Mouse (Mus musculus) forebrain, postnatal 0 days (tissue): ENCODE data around the gene Gp1bb. TPM values are rescaled to one million over a fixed set of nuclear protein-coding genes. Genes with fewer than 3 reads are reported as not detected.
A peak's percentile ranks its signal among the peaks of the same experiment; 100 is the strongest.

Experiments used
- ATAC-seq: fragments of 200-750 bp; cut with Nextera tagmentation; 2 replicates; pipeline ENCODE4 v1.8.0; 2017; ENCODE audit warnings: mild to moderate bottlenecking, moderate library complexity
- DNase-seq: peaks from one replicate; pipeline ENCODE4 v3.0.0-alpha.2; 2015
- H3K27ac ChIP-seq: fragments of 300-500 bp; sonication (generic); 2 replicates; pipeline ENCODE4 v1.5.1; 2014; ENCODE audit warnings: low read depth, mild to moderate bottlenecking, antibody characterized with exemption, low read length, moderate library complexity, mixed read lengths
- H3K27me3 ChIP-seq: fragments of 300-500 bp; sonication (generic); 2 replicates; pipeline ENCODE4 v1.6.1; 2014; ENCODE audit warnings: mild to moderate bottlenecking, low read length, mixed read lengths; ENCODE audit not compliant: insufficient read depth
- H3K36me3 ChIP-seq: fragments of 300-500 bp; sonication (generic); 2 replicates; pipeline ENCODE4 v1.6.1; 2014; ENCODE audit warnings: mild to moderate bottlenecking, moderate library complexity; ENCODE audit not compliant: insufficient read depth
- H3K4me1 ChIP-seq: fragments of 300-500 bp; sonication (generic); 2 replicates; pipeline ENCODE4 v1.6.1; 2014; ENCODE audit warnings: antibody characterized with exemption; ENCODE audit not compliant: insufficient read depth
- H3K4me2 ChIP-seq: fragments of 300-500 bp; sonication (generic); 2 replicates; pipeline ENCODE4 v1.6.1; 2014; ENCODE audit warnings: low read depth, mild to moderate bottlenecking, moderate library complexity
- H3K4me3 ChIP-seq: fragments of 300-500 bp; sonication (generic); 2 replicates; pipeline ENCODE4 v1.5.1; 2014; ENCODE audit warnings: low read depth, low read length, mixed read lengths
- H3K9ac ChIP-seq: fragments of 300-500 bp; sonication (generic); 2 replicates; pipeline ENCODE4 v1.6.1; 2014; ENCODE audit warnings: mild to moderate bottlenecking
- H3K9me3 ChIP-seq: fragments of 300-500 bp; sonication (generic); 2 replicates; pipeline ENCODE4 v1.6.1; 2016; ENCODE audit warnings: low read length
- CTCF ChIP-seq: sonication (generic); IDR thresholded peaks from 2 replicates; pipeline ENCODE4 v1.5.1; 2016; ENCODE audit warnings: antibody characterized with exemption, control low read depth, low read depth
- WGBS: fragments of 180-500 bp; shearing (Covaris S2); extraction: QIAGEN DNeasy Blood & Tissue Kit; methylation state at CpG from one replicate; pipeline ENCODE4 v1.1.7; 2014; 5-methylcytosine and 5-hydroxymethylcytosine counted together
- polyA plus RNA-seq: library from polyadenylated mRNA; unstranded; fragments of >200 nt; fragmentation: Nextera tagmentation; extraction: Ambion mirVana; gene quantifications from 2 replicates; pipeline ENCODE4 v1.2.1, GENCODE M21; 2015
- total RNA-seq: library from RNA; depleted of rRNA; stranded (reverse); fragments of >200 nt; gene quantifications from 2 replicates; pipeline ENCODE4 v1.2.3, GENCODE M21; 2014; rRNA removed

The Gp1bb gene
- total RNA-seq = 34.1 and 34.2 TPM in 2 replicates
- polyA plus RNA-seq = 9.4 and 11.4 TPM in 2 replicates

GRCm38 (mm10) chr16:18622019-18622418, at the start of gene Gp1bb:
Gene Gp1bb, minus strand, starts transcription at chr16:18622403.
- H3K9ac ChIP-seq = no peak within 1 kb of the TSS
- no peak for ATAC-seq
- H3K4me2 ChIP-seq = peak within 1 kb of the TSS; percentile 67
- no peak within 1 kb of the TSS for H3K27ac ChIP-seq
- peak within 1 kb of the TSS; percentile 32 for H3K4me3 ChIP-seq
- peaks cover 44% of the 10 kb centered on the region for H3K36me3 ChIP-seq
- DNase-seq = no peak
- H3K27me3 ChIP-seq = peaks cover 22% of the 10 kb centered on the region
- peaks cover 6% of the 10 kb centered on the region; the same call in 1 of the 2 replicates for H3K4me1 ChIP-seq
- 0 out of 2 replicates have a peak, but pooled peaks have one; percentile 7 for TF ChIP-seq CTCF
- WGBS = 35% methylated on average over 17 of the region's 17 CpGs
- H3K9me3 ChIP-seq = no peaks in the 10 kb centered on the region

GRCm38 (mm10) chr16:18669914-18670313, 47.7 kb upstream of the Gp1bb start:
- no peak for TF ChIP-seq CTCF
- no peak overlapping the region for H3K9ac ChIP-seq
- WGBS = 73% methylated on average over 6 of the region's 6 CpGs

DNA sequence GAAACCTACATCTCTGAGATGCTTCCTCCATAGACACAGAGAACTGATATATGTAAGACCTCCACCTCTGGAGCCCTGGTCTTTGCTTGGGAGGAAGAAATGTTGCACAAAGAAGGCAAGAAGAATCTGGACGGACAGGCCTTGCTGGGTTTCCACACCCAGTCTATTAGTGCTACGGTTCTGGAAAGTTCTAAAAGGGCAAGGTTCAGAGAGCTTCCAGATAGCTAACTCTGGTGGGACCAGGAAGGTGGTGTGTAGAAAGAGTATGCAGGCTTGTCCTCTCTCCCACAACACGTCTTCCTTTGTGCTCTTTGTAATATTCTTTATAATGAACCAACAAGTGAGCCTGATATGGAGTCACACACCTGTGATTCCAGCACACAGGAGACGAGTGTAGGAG, 36.4 kb upstream of the Gp1bb start:
- H3K4me2 ChIP-seq = no peak overlapping the region
- H3K36me3 ChIP-seq = no peaks in the 10 kb centered on the region
- H3K27ac ChIP-seq = no peak overlapping the region
- no peak for DNase-seq
- WGBS = 82% methylated on average over 4 of the region's 4 CpGs
- H3K4me3 ChIP-seq = no peak overlapping the region
- no peak overlapping the region for H3K9ac ChIP-seq
- no peaks in the 10 kb centered on the region for H3K9me3 ChIP-seq
- no peak for ATAC-seq
- TF ChIP-seq CTCF = no peak
- H3K4me1 ChIP-seq = no peaks in the 10 kb centered on the region
- no peaks in the 10 kb centered on the region for H3K27me3 ChIP-seq

More at GRCm38 (mm10) chr16:18669914-18670313, 47.7 kb upstream of the Gp1bb start:
- no peak for DNase-seq
- ATAC-seq = no peak
- Histone ChIP-seq H3K9me3 (no peaks in the 10 kb centered on the region), H3K27me3 (no peaks in the 10 kb centered on the region), H3K4me1 (no peaks in the 10 kb centered on the region), H3K36me3 (no peaks in the 10 kb centered on the region), H3K4me3 (no peak overlapping the region), H3K27ac (no peak overlapping the region), H3K4me2 (no peak overlapping the region)

- H3K9me3 ChIP-seq = no peaks in the 10 kb centered on the region
- no peak overlapping the region for H3K4me2 ChIP-seq
- H3K27me3 ChIP-seq = no peaks in the 10 kb centered on the region
- no peak overlapping the region for H3K4me3 ChIP-seq
- TF ChIP-seq CTCF = no peak
- H3K9ac ChIP-seq = no peak overlapping the region
- no peaks in the 10 kb centered on the region for H3K36me3 ChIP-seq
- 64% methylated on average over 5 of the region's 5 CpGs for WGBS
- ATAC-seq = no peak
- H3K27ac ChIP-seq = no peak overlapping the region
- no peaks in the 10 kb centered on the region for H3K4me1 ChIP-seq
- DNase-seq = no peak
These were observed 33.3 kb upstream of the Gp1bb start for GRCm38 (mm10) chr16:18655372-18656098.

- no peak overlapping the region for H3K9ac ChIP-seq
- no peak for ATAC-seq
- no peak overlapping the region for H3K4me2 ChIP-seq
- no peak overlapping the region for H3K27ac ChIP-seq
- no peak for TF ChIP-seq CTCF
- no peaks in the 10 kb centered on the region for H3K9me3 ChIP-seq
- no peak overlapping the region for H3K4me3 ChIP-seq
- DNase-seq = no peak
- 84% methylated on average over 6 of the region's 6 CpGs for WGBS
- no peaks in the 10 kb centered on the region for H3K4me1 ChIP-seq
- H3K27me3 ChIP-seq = no peaks in the 10 kb centered on the region
- no peaks in the 10 kb centered on the region for H3K36me3 ChIP-seq
These were observed 31.3 kb upstream of the Gp1bb start for GRCm38 (mm10) chr16:18653290-18654160.

DNA sequence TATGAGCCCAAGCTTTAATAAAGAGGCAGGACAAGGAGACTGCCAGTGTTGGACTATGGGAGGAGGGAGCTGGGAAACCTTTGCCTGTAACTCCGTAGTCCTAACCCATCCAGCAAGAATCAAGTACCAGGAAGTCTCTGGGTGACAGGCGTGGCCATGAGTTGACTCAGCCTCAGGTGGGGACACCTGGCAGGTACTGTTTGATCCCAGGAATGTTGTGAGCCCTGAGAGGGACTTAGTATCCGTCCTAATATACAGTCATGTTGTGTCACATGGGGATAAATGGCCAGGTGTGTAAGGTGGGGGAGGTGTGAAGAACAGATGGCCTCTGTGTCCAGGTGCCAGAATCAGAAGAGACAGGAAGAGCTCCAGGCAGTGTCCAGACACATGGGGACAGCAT, 26.9 kb upstream of the Gp1bb start:
- no peak overlapping the region for H3K4me2 ChIP-seq
- no peak overlapping the region for H3K27ac ChIP-seq
- H3K36me3 ChIP-seq = no peaks in the 10 kb centered on the region
- H3K4me3 ChIP-seq = no peak overlapping the region
- no peaks in the 10 kb centered on the region for H3K4me1 ChIP-seq
- TF ChIP-seq CTCF = no peak
- ATAC-seq (no peak), DNase-seq (no peak)
- no peak overlapping the region for H3K9ac ChIP-seq
- H3K9me3 ChIP-seq = no peaks in the 10 kb centered on the region
- WGBS = 72% methylated on average over 3 of the region's 3 CpGs
- no peaks in the 10 kb centered on the region for H3K27me3 ChIP-seq

DNA sequence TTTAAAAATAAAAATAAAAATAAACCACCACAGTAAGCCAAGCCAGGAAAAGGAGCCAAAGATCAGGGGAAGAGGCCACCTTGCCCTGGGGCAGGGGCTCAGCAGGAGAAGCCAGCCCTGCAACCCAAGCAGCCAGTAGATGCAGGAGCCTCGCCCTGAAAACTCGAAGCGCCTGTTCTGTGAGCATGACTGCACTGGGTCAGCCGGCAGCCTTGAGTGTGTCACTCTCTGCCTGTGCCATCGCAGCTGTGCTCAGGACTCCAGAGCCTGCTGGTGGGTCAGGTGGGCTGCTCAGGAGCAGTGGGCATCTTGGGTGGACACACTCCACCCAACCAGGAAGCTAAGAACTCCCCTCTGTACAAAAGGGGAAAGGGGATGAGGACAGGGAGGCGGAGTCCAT, 23.1 kb upstream of the Gp1bb start:
- H3K27ac ChIP-seq = no peak overlapping the region

More for the DNA sequence above, 23.1 kb upstream of the Gp1bb start:
- H3K4me2 ChIP-seq = no peak overlapping the region
- WGBS = 75% methylated on average over 6 of the region's 6 CpGs
- H3K9me3 ChIP-seq = no peaks in the 10 kb centered on the region
- TF ChIP-seq CTCF = no peak
- no peaks in the 10 kb centered on the region for H3K27me3 ChIP-seq
- no peak overlapping the region for H3K4me3 ChIP-seq
- H3K36me3 ChIP-seq = no peaks in the 10 kb centered on the region
- DNase-seq = no peak
- ATAC-seq = no peak
- H3K9ac ChIP-seq = no peak overlapping the region
- no peaks in the 10 kb centered on the region for H3K4me1 ChIP-seq
